Mouse (Mus musculus): ENCODE measurements at regions not wholly inside any gene's neighbourhood (a gene's known extent, or its start where the extent isn't known, plus 50 kb on each side); places are given as distances from the start of the nearest gene placed in this dataset.

DNA sequence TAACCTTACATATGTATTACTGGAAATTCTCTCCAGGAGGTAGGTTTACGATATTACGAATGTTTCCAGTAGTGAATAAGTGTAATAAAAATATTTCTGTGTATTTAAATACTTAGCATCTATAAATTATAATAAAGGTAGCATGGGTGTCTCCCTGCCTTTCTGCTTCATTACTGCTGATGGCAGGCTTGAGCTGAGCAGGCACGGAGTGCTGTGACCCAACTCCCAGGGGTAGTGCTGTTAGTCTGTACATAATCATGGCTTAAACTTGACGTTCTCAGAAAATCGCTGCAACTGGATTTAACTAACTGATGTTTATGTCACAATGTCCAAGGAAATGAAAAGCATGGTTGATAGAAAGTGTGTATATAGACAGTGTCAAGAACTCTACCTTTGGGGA, 727.8 kb upstream of the Frg1 start:
- no peak for DNase-seq (ENCODE audit: low read depth, low spot score)

DNA sequence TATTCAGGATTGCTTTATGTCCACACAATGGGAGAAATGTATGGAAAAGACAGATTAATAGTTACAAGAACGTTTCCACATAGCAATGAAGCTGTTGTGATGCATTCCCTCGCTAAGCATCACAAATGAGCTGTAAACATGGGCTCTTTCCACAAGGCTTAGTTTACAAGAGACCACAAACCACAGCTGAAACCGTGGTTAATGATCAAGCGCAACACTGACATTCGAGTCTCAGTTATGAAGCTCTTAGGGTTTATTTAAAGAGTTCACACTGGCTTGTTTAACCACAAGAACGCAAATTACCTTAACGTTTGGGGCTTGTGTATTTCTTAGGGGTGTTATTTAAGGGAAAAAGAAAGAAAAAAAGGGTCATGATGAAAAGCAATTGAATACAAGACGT, 727.3 kb upstream of the Frg1 start:
- DNase-seq (ENCODE audit: low read depth, low spot score), result no peak

DNA sequence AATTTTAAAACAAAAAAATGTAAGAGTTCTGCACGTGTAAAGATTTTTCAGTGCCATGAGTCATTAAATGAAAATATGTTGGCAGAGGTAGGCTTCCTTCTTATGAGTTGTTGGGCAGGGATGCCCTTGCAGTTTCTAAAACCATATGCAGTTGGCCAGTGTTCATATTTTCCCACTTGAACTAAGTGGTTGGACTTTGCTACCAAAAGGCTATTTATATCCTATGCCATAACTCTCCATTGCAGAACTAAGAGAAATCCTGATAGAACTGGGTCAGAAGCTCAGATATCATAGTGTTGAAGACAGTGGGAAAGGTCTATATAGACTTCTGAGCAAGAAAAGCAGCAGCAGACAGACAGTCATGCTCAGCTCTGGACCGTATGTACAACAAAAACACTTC, 690.7 kb upstream of the Frg1 start:
- DNase-seq (ENCODE audit: low read depth, low spot score), result no peak

DNA sequence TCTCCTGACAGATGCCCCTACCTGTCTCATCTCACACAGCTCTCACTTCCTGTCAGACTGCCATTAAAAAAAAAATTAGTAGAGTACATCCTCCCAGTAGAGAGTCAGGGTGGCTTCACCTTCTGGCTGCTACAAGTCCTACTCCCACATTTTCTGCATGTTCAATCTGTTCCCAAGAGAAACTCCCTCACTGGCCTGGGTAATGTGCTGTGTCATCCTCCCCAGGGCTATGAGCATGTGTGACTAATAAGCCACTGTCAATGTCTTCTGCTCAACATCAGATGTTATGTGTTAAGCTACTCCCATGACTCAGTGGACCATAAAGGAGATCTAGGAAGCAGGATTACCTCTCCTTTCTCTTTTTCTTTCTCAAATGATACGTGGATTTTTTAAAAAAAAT, 652.4 kb upstream of the Frg1 start:
- DNase-seq (ENCODE audit: low read depth, low spot score), result no peak

DNA sequence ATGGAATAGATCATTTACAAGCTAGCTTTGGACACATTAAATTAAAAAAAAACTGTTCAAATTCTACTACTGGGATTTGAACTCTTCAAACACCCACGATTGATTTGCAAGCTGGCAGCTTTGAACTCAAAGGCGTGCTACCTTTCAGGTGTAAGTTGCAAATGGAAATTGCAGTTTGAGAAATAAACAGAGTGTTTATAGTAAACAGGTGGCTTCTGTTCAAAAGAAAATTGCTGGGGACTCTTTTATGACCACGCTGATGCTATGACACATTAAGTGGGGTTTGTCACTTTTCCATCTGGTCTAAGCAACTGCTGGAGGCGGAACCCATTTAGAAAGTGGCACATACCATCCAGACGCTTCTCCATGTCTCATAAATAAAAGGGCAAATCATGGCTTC, 626.7 kb upstream of the Frg1 start:
- DNase-seq (ENCODE audit: low read depth, low spot score), result no peak

DNA sequence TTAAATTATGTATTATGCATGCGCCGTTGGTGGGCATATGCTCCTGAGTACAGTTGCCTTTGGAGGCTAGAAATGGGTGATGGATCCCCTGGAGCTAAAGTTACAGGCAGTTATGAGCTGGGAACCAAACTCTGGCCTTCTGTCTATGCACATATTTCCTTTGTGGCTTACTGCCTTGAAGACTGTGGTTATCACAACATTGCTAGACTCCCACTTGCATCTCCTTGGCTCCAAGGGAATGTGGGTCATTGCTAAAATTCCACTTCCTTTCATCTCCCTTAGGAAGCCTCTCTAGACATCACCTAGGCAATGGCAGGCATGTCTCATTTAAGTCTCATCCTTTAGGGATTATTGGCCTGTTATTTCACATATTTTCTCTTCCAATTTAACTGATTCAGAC, 622.4 kb upstream of the Frg1 start:
- DNase-seq (ENCODE audit: low read depth, low spot score), result no peak

DNA sequence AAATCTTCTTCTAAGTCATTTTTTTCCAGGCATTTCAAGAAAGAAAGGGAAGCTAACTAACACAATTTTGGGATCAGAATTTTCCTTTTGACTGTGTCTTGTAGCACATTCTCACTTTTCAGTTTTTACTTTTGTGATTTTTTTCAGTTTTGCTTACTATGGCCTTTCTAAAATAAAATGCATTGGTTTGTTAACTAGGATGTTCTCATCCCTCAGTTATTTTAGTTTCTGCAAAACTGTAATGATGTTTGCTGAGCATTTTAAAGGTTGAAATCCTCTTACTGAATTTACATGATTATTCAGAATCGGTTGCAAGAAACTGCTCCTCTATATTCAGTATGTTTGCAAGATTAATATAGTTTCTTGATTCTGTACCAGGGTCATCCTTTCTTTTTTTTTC, 610.1 kb upstream of the Frg1 start:
- no peak for DNase-seq (ENCODE audit: low read depth, low spot score)

DNA sequence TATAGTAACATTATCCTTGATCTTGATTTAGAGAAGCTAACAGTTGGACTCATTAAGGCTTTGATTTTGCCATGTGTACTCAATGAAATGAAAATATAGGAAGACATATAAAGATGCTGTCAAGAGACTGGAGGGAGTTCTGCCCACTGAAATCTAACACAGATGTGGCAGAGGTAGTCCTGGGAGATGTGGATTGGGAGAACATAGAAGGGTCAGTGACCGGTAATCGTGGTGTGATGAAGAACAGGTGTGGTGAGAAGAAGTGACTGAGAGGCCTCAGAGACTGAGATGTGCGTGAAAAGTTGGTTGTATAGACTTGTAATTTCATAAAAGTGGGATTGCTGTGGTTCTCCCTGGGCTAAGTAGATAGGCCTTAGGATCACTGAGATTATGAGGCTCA, 600.9 kb upstream of the Frg1 start:
- DNase-seq (ENCODE audit: low read depth, low spot score), result no peak

DNA sequence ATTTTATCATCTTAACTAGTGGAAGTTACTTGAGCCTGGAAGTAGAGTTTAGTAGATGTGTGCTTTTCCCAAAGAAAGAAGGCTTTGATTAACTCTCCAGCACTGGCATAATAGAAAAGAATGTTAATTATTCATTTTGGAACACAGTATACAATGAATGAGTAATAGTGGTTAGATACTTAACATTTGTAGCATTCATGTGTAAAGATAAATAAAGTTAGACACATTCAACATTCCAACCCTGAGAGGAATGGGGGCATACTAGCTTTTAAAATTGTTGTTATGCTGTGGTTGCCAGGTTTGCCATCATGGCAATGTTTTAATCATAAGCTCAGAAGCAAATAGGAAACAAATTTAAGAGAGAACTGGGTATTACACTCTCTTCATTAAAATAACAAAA, 586.3 kb upstream of the Frg1 start:
- DNase-seq (ENCODE audit: low read depth, low spot score), result no peak

DNA sequence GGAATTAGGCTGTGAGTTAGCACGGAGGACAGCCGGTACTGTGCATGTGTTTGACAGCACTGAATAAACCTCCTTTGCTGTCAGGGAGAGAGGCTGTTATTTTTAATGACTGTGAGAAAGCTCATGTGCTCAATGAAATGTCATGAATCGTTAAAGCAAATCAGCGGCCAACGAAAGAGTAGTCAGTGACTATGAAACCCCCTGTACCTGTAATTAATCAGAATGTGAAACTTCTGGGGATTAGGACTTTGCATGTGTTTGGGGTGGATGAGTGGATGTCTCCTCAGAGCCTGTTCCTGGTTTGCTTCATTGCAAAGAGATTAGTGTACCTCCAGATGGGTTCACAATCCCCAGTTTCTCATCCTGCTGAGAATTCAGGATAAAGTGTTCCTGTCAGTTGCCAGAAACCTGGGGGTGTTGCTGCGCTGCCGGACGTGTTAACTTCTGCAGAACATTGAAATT, 572.2 kb upstream of the Frg1 start:
- no peak for DNase-seq (ENCODE audit: low read depth, low spot score)

DNA sequence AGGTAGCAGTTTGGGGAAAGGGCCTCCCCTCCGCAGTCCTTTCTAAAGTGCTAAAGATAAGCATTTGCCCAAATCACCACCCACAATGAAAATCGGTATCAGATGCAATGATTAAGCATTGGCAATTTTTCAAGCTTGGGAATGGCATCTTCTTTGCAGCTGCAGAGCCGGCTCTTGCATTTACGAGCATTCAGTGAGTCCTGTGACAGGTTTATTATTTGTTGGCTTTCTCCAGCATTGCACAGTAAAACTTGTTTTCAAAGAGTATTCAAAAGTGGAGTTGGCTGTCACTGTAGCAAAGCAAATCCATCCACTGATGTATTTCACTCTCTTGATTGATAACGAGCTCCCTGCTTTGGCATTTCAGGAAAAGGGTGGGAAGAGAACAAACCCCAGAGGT, 571.3 kb upstream of the Frg1 start:
- DNase-seq (ENCODE audit: low read depth, low spot score), result no peak

DNA sequence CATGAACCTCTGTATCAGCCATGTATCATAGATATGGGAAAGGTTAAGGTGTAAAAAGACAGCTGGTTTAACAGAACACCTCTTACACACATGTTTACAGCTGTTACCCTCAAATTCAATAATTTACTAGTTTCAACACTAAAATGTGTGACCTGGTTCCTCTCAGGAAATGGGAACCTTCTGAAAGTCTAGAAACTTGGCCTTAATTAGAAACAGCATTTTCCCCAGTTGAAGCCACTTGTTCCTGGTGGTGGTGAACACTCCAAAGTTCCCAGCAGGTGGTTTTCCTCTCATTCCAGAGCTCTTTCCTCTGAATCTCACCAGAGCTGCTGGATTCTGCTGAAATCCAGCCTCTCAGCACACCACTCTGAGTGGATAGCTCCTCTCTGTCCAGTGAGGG, 570.5 kb upstream of the Frg1 start:
- DNase-seq (ENCODE audit: low read depth, low spot score), result no peak

DNA sequence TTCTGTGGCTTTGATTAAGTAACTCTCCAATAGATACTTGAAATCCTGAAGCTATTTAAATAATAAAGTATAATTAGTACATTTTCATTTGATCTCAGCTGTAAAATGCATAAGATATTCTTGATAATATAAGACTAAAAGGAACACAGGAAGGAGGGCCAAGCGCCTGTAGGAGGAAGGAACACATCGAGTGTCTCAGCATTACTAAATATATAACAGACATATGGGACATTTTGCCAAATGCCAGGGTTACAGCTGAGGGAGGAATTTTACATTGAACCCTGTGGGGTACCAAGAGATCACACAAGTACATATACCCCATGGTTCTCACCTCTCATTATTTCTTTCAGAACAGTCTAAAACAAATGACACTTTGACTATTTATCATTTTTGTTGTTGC, 555.5 kb upstream of the Frg1 start:
- no peak for DNase-seq (ENCODE audit: low read depth, low spot score)

DNA sequence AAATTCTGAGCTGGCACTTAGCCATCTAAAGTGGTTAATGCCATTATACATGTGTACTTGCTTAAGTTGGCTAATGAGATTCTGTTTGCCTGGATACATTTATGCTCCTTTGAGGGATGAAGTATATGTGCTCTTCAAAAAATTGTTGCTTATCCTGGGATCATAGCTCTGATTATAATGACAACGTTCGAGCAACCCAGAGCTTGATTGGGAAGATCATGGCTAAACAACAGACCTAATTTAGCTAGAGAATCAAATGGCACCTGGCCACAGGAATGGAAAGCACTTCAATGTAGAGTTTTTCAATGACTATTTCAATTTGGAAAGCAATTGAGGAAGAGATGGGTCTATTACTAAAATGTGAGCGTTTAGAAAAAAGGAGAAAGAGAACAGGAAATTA, 553.7 kb upstream of the Frg1 start:
- no peak for DNase-seq (ENCODE audit: low read depth, low spot score)

DNA sequence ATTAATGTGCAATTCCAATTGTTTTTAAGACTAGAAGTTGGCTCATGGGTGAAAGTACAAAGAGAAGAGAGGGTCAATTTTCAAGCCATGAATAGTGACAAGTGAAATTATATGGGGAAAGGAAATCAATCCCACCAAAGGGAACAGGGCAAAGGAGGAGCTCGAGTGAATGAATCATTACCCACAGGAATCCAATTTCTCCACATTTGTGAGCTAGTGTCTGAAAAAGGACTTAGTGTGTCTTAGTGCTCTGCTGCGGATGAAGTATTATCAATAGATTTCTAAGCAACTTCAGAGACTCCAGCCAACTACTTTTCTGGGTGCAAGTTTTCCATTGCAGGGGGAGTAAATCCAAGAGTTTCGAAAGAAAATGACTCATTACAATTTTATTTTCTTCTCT, 552.5 kb upstream of the Frg1 start:
- no peak for DNase-seq (ENCODE audit: low read depth, low spot score)

DNA sequence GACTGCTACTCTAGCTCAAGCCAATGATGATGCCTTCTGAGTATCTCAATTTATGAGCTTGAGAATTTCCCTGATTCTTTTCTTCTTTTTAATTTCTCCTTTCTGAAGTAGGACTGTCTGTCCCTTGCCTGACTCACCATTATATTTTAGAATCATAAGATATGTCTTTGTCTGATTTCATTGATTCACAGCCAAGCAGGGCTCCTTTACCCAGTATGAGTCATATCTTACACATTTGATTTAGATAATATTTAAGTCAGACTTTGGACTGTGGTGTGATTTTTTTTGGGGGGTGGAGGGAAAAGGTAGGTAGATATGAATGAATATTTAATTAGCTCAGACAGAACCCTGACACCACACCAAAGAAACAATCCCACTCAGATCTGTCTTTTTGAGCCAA, 547.2 kb upstream of the Frg1 start:
- DNase-seq (ENCODE audit: low read depth, low spot score), result no peak

DNA sequence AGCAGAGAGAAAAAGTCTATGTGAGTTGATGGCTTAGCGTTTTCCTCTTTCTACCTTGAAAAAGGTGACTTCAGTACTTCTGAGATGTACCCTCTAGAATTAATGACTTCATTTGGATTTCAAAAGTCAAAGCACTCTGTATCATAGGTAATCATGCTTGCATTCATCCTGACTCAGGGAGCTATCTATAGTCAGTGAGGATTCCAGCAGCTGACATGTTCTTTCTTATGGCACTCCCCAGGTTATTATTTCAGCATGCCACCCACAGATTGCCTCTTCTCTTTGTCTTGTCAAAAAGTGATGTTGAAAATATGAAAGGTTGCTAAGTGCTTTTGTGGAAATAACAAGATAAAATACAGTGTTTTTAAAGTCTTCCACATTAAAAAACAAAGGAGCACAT, 540.0 kb upstream of the Frg1 start:
- no peak for DNase-seq (ENCODE audit: low read depth, low spot score)

DNA sequence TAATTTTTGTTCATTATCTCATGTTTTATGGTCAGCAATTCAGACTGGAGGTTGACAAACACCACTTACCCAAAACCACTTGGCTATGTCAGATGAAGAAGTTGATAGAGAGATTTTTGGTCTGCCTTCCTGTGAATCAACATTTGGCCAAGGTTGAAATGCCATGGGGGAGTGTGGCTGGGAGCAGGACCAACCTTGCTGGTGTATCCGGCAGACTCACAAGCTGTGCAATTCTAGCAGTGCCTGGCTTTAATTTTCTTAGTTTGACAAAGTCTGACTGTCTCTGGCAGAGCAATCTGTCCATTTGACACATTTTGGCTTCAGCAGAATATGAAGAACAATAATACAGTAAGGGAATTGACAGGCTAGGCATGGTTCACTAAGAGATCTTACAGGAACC, 533.9 kb upstream of the Frg1 start:
- DNase-seq (ENCODE audit: low read depth, low spot score), result no peak

DNA sequence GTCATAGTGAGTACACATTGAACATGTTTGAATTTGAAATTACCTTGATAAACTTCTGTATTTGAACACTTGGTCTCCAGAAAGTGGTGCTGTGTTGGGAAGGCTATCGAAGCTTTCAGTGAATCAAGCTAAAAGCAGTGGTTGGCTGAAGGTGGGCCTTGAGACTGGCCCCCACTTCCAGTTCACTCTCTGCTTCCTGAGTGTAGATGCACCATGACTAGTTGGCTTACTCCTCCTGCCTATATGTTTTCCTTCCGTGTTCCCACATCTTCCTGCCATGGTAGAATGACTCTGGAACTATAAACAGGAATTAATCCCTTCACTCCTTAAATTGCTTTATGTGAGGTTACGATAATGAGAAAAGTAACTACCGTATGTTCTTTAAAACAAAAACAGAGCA, 522.4 kb upstream of the Frg1 start:
- DNase-seq (ENCODE audit: low read depth, low spot score), result no peak

DNA sequence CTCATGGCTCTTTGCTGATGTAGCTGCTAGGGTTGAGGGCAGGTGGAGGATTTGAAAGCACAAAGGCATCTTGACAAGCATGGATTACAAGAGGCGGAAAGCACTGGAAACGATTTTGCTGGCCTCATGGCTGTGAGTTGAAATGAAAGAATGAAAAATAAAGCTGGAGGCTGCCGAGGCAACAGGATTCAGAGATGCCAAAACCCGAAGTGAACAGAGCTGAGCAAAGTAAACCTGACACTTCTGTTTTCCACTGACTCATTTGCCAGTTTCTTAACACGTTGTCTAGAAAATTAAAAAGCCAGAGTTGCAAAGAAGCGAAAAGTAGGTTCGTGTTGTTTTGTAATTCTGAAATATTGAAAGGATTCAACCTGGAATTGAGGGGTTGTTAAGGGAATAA, 504.2 kb upstream of the Frg1 start:
- no peak for DNase-seq (ENCODE audit: low read depth, low spot score)

DNA sequence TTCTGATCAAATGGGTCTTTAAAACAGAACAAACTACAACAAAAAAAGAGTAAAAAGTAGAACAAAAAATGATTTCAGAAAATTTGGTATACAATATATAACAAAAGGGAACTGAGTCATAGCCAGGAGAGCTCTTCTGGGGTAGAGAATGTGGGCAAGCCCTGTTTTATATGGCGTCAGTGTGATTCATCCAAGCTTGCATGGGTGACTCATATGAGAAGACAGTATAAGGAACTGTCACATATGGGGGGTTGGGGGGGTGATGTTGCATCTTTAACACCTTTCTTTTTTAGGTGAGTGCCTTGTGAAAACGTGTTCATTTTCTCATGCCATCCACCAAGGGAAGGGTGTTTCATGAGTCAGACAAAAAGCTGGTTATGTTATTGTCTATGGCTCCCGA, 503.7 kb upstream of the Frg1 start:
- no peak for DNase-seq (ENCODE audit: low read depth, low spot score)

DNA sequence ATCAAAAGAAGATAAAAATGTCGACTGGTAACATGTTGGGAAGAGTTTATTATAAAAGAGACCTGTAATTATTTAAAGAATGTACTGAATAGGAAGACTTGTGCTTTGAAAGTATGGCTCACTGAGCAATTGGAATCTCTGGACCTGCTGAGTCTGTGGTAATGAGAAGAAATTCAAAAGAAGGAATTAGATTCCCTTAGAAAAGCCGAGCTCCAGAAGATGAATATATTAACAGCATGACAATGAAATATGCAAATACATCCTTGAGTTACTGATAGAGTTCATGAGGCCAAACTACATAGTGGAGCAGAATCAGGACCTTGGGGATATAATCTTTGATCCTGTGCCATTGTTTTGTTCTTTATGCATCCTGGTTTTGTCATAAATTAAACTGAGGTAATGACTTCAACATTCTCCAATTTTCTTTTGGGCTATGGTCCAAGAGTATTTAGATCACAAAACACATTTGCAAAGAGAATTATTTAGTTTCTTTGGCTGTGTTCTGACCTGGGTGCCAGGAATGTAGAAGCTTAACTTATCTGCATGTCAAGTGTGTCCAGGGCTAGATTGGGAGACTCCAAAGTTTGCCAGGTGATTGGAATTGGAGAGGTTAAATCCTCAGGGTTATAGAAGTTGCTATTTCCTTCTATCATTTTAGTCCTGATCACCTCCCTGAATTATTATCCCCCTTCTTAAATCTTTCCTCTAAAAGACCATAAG, 461.3 kb upstream of the Frg1 start:
- no peak for DNase-seq (ENCODE audit: low read depth, low spot score)

DNA sequence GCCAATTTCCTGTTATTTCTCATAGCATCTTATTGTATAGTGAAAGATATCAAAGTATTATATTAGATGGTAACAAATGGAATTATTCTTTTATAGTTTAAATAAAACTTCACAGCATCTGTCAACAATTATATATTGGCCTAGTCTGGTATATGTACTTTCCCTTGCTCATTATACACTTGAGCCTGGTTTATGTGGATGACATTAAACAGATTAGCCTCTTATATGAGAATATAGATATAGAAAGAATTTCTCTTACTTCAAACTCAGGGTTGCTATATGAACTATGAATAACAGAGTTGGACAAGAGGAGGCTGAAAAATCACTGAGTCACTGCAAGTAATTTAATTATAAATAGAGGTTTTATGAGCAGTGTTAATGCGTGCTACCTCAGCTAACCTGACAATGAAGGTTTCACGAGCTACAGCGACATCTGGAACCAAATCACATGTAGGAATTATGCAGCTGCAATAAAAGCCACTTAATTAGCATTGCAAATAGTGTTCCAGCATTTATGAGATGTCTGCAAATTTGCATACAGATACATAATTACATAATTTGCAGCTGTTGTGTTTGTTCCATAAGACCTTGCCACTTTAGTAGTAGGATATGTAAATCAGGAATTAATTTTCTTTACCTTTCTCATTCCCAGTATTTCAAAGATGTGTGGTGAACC, 452.9 kb upstream of the Frg1 start:
- DNase-seq (ENCODE audit: low read depth, low spot score), result no peak

DNA sequence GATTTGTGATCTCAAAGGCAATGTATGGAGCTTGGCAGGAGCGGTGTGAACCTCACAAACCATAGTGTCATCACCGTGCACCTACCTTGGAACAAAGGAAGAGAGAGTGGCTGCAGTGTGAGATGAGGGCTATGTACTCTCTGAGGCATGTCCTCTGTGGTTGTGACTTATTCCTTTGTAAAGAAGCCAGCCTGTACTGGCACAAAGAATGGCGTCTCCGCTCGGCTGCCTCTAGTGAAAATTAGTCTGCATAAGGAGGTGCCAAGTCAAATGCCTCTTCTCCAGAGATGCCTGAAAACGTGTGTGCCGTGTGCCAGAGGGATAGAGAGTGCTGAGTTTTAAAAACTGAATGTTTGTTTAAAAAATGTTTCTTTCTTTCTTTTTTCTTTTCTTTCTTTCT, 444.0 kb upstream of the Frg1 start:
- DNase-seq (ENCODE audit: low read depth, low spot score), result no peak

Measured in brain, embryonic 18.5 days (tissue).